In the genomic region with DNA sequence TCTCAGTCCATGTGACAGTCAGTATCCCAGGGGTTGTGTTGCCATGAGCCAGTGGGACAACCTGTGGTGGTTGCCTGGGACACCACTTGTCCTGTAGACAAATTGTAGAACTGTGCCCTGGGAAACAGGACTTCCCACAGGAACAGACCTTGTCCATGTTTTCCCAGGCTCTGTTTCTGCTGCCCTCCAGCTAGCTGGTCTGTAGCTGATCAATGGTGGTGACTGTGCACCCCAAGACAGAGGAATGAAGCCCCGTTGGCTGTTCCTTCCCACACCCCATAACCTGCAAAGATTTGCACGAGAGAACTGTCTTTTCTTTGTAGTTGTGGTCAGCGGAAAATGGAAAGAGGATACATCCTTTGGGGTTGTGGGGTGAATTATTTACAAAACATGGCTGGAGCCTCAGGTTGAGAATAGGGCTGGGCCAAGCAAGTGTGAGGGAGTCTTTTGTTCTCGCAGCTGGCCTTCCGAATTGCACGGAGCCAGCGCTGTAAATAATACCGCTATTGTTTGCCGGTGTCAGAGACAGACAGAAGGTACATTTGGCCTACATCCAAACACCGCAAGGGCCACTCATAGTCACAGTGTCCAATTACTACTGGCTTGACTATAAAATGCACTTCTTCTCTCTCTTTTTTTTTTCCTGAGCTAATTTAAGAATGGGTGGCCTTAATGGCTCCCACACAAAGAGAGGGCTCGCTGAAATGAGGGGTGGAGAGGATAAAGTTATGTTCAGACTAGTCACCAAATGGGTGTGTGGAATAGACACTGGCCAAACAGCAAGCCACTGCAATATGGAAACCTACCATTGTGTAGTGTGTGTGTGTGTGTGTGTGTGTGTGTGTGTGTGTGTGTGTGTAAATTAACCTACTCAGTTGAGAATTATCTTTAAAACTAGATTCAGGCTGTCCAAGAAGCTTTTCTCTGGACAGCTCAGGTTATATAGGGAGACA, we compare ENCODE assay signal across 12 mouse cellular contexts. TPM values are rescaled to one million over a fixed set of nuclear protein-coding genes. Genes with fewer than 3 reads are reported as not detected.
DNase-seq lines count a peak whose midpoint lies in the region; ATAC-seq and TF ChIP-seq lines count a peak whose summit lies in the region.
"Had no signal": no experiment of that assay in that cellular context is flagged by ENCODE, and none has a peak within 500 bp of the region (broad histone marks: within the 10 kb centered on the region; RNA-seq: fewer than 3 reads in every experiment).

No protein-coding gene starts in this region.

- no peak for TF ChIP-seq CTCF in kidney, postnatal 0 days (IDR thresholded peaks at IDR 0.05; ENCODE audit: low read depth)
- TF ChIP-seq CTCF in kidney, adult 2 months (conservative IDR thresholded peaks at IDR 0.05; ENCODE audit: insufficient read depth, insufficient read length, low read depth, low read length), result no peak

- no peaks in the 10 kb centered on the region for H3K36me3 ChIP-seq in kidney, postnatal 0 days (ENCODE audit: insufficient read depth, low read length)
- no peaks in the 10 kb centered on the region for H3K36me3 ChIP-seq in kidney, adult 2 months (ENCODE audit: control insufficient read depth, insufficient read depth, low read length)
- H3K36me3 ChIP-seq in forebrain, embryonic 15.5 days, result no peaks in the 10 kb centered on the region
- H3K36me3 ChIP-seq in neural tube, embryonic 11.5 days (ENCODE audit: control insufficient read depth, insufficient read depth, low read length), result no peaks in the 10 kb centered on the region
- H3K36me3 ChIP-seq: liver, embryonic 15.5 days had no signal

- no peaks in the 10 kb centered on the region for H3K27me3 ChIP-seq in kidney, postnatal 0 days (ENCODE audit: insufficient read depth, low read length)
- no peaks in the 10 kb centered on the region for H3K27me3 ChIP-seq in kidney, adult 2 months (replicated peaks; ENCODE audit: control insufficient read depth, insufficient read depth, low read length)
- H3K27me3 ChIP-seq in forebrain, embryonic 15.5 days, result no peaks in the 10 kb centered on the region
- H3K27me3 ChIP-seq in neural tube, embryonic 11.5 days (ENCODE audit: control insufficient read depth, insufficient read depth, low read length), result no peaks in the 10 kb centered on the region
- H3K27me3 ChIP-seq: CH12.LX; liver, embryonic 15.5 days had no signal

- no peak overlapping the region for H3K9ac ChIP-seq in kidney, postnatal 0 days (ENCODE audit: low read depth, low read length)
- no peak overlapping the region for H3K9ac ChIP-seq in forebrain, embryonic 15.5 days (replicated peaks)
- H3K9ac ChIP-seq in neural tube, embryonic 11.5 days (ENCODE audit: low read length), result no peak overlapping the region
- H3K9ac ChIP-seq: liver, embryonic 15.5 days had no signal

- no peaks in the 10 kb centered on the region for H3K9me3 ChIP-seq in kidney, postnatal 0 days (replicated peaks; ENCODE audit: low read length)
- H3K9me3 ChIP-seq in forebrain, embryonic 15.5 days, result no peaks in the 10 kb centered on the region
- H3K9me3 ChIP-seq in neural tube, embryonic 11.5 days (ENCODE audit: control insufficient read depth, low read length), result no peaks in the 10 kb centered on the region
- H3K9me3 ChIP-seq: liver, embryonic 15.5 days had no signal

- TF ChIP-seq POLR2A in kidney, adult 2 months (IDR thresholded peaks at IDR 0.05; ENCODE audit: low read depth, low read length), result no peak

- no peak for ATAC-seq in kidney, postnatal 0 days (replicated peaks; ENCODE audit: low FRiP score, low read depth)
- 0 out of 2 replicates have a peak, but pooled peaks have one; percentile 35 for ATAC-seq in forebrain, embryonic 15.5 days (replicated peaks)
- ATAC-seq in neural tube, embryonic 11.5 days (ENCODE audit: insufficient read depth, low FRiP score, low TSS enrichment), result peak; percentile 79
- no peak for ATAC-seq in granulocyte monocyte progenitor cell, adult 5-6 weeks (replicated peaks; ENCODE audit: poor library complexity, severe bottlenecking)

- DNase-seq in kidney, postnatal 0 days (ENCODE audit: low spot score), result peak; percentile 32
- DNase-seq in kidney, adult 2 months, result no peak
- DNase-seq in cerebellum, adult 9-11 months, result peak; percentile 6
- peak; percentile 66 for DNase-seq in neural tube, embryonic 11.5 days (ENCODE audit: low spot score)
- no peak for DNase-seq in heart, postnatal 14 days
- no peak for DNase-seq in thymus, postnatal 25 days
- DNase-seq: adrenal gland, postnatal 10 days; kidney, adult 8-10 months had no signal

- no peaks in the 10 kb centered on the region for H3K4me1 ChIP-seq in kidney, postnatal 0 days (replicated peaks; ENCODE audit: insufficient read depth, low read length)
- H3K4me1 ChIP-seq in kidney, adult 2 months (ENCODE audit: control insufficient read depth, insufficient read depth, low read length), result no peaks in the 10 kb centered on the region
- H3K4me1 ChIP-seq in forebrain, embryonic 15.5 days, result peaks cover 8% of the 10 kb centered on the region
- no peaks in the 10 kb centered on the region for H3K4me1 ChIP-seq in neural tube, embryonic 11.5 days (ENCODE audit: control insufficient read depth, insufficient read depth, low read length)
- H3K4me1 ChIP-seq: liver, embryonic 15.5 days had no signal

- intact Hi-C loops in heart, postnatal 14 days (cut with DNase I), result no loop called here

- H3K4me2 ChIP-seq in kidney, postnatal 0 days (ENCODE audit: low read length), result no peak overlapping the region
- H3K4me2 ChIP-seq in forebrain, embryonic 15.5 days (replicated peaks), result no peak overlapping the region
- no peak overlapping the region for H3K4me2 ChIP-seq in neural tube, embryonic 11.5 days (ENCODE audit: low read depth)
- H3K4me2 ChIP-seq: liver, embryonic 15.5 days had no signal

- WGBS in kidney, postnatal 0 days, result 15% methylated on average over 11 of the region's 11 CpGs
- WGBS in kidney, adult 2 months, result 13% methylated on average over 11 of the region's 11 CpGs
- 17% methylated on average over 11 of the region's 11 CpGs for WGBS in forebrain, embryonic 15.5 days
- WGBS in neural tube, embryonic 11.5 days, result 18% methylated on average over 11 of the region's 11 CpGs

- H3K4me3 ChIP-seq in kidney, postnatal 0 days (replicated peaks; ENCODE audit: low read depth, low read length), result no peak overlapping the region
- H3K4me3 ChIP-seq in kidney, adult 2 months (ENCODE audit: insufficient read depth, low read depth, low read length), result no peak overlapping the region
- no peak overlapping the region for H3K4me3 ChIP-seq in forebrain, embryonic 15.5 days
- H3K4me3 ChIP-seq in neural tube, embryonic 11.5 days (ENCODE audit: low read depth, low read length), result no peak overlapping the region
- H3K4me3 ChIP-seq: liver, embryonic 15.5 days had no signal

- no peak overlapping the region for H3K27ac ChIP-seq in kidney, postnatal 0 days
- H3K27ac ChIP-seq in kidney, adult 2 months (ENCODE audit: insufficient read depth, low read depth, low read length), result no peak overlapping the region
- 0 out of 2 replicates have a peak overlapping the region, but pooled peaks have one; percentile 13 for H3K27ac ChIP-seq in forebrain, embryonic 15.5 days (replicated peaks)
- peak overlapping the region; percentile 40; the same call in 1 of the 2 replicates for H3K27ac ChIP-seq in neural tube, embryonic 11.5 days (ENCODE audit: low read depth, low read length)
- H3K27ac ChIP-seq: liver, embryonic 15.5 days had no signal

RNA-seq across cellular contexts. Expression of a gene that starts 28.1 kb away (rescaled TPM):
- polyA plus RNA-seq in kidney, postnatal 0 days (2015; fragmentation: Nextera tagmentation; extraction: Ambion mirVana), result not detected in 2 replicates
- polyA plus RNA-seq in kidney, adult 2 months (2012; rRNA removed), result not detected in 2 replicates
- not detected in 2 replicates for polyA plus RNA-seq in forebrain, embryonic 15.5 days (2015; fragmentation: Nextera tagmentation; extraction: Ambion mirVana)
- not detected in 2 replicates for polyA plus RNA-seq in neural tube, embryonic 11.5 days (2014; fragmentation: Nextera tagmentation; extraction: Ambion mirVana)
- not detected for total RNA-seq in heart, postnatal 14 days (2021)
- total RNA-seq in granulocyte monocyte progenitor cell, adult 5-6 weeks (2014; fragmentation: Nextera tagmentation), result not detected in 2 replicates
- total RNA-seq in granulocyte monocyte progenitor cell, adult 5-6 weeks (2017), result not detected in 2 replicates
- total RNA-seq: adrenal gland, postnatal 10 days; CH12.LX had no signal
- polyA plus RNA-seq: liver, embryonic 15.5 days had no signal

Comparison
In these comparisons a context has a peak if more than half of its experiments do, and no peak if none do; other contexts are left out.
1. DNase-seq: peak in kidney, postnatal 0 days (single experiment), cerebellum, adult 9-11 months (single experiment) and neural tube, embryonic 11.5 days (single experiment); none in kidney, adult 2 months (single experiment), heart, postnatal 14 days (0 of 2) and thymus, postnatal 25 days (single experiment).
2. ATAC-seq: peak in forebrain, embryonic 15.5 days (single experiment) and neural tube, embryonic 11.5 days (single experiment); none in kidney, postnatal 0 days (single experiment) and granulocyte monocyte progenitor cell, adult 5-6 weeks (single experiment).
3. H3K27ac ChIP-seq: peak in forebrain, embryonic 15.5 days (single experiment) and neural tube, embryonic 11.5 days (single experiment); none in kidney, postnatal 0 days (single experiment) and kidney, adult 2 months (single experiment).